Mouse (Mus musculus): ENCODE results near the gene Tmem131. TPM values are rescaled to one million over a fixed set of nuclear protein-coding genes. Genes with fewer than 3 reads are reported as not detected.

Gene Tmem131
- polyA plus RNA-seq, 1 experiment from 2014 or later: 11.1 TPM

DNA sequence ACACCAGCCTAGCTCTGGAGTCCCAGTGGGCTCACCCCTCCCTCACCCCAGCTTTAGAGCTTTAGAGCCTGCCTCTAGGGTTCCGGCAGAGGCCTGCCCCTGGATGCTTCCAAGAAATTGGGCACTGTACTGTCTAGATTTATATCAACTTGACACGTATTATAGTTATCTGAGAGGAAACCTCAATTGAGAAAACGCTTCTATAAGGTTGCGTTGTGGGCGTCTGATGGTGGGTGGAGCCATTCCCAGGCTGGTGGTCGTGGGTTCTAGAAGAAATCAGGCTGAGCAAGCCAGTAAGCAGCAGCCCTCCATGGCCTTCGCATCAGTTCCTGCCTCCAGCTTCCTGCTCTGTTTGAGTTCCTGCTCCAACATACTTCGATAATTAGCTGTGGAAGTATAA, 182.4 kb downstream of the Tmem131 start:
- H3K4me1 ChIP-seq (replicated peaks; ENCODE audit: control insufficient read depth, insufficient read depth, low read length): no peaks in the 10 kb centered on the region
- H3K36me3 ChIP-seq (ENCODE audit: control insufficient read depth, insufficient read depth, low read length): no peaks in the 10 kb centered on the region
- no peaks in the 10 kb centered on the region for H3K27me3 ChIP-seq (ENCODE audit: control insufficient read depth, insufficient read depth, low read depth, low read length)
- no peaks in the 10 kb centered on the region for H3K9me3 ChIP-seq (ENCODE audit: control insufficient read depth, low read length)
- no peak for ATAC-seq (ENCODE audit: low read depth)
- H3K9ac ChIP-seq (ENCODE audit: low read length): no peak overlapping the region
- H3K4me2 ChIP-seq (ENCODE audit: low read depth, low read length): no peak overlapping the region
- H3K4me3 ChIP-seq (ENCODE audit: low read length): no peak overlapping the region
- 76% methylated on average over 8 of the region's 8 CpGs for WGBS
- H3K27ac ChIP-seq (ENCODE audit: low read length): no peak overlapping the region

DNA sequence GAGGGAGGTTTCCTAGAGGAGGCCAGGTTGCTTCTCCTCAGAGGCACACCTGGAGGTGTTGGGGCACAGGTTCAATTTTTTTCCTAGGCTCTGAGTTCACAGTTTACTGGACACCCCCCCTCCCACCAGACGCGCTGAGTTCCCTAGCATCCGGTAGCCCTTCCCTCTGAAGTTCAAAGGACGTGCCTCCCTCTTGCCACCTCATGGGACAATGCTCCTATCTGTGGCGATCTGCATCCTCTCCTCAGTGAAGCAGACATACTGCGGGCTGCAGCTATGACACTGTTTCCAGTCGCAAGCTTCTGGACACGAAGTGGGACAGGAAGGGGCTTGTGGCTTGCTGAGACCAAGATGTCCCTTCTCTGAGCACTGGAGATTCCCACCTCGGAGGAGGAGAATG, 183.1 kb downstream of the Tmem131 start:
- WGBS: 75% methylated on average over 9 of the region's 9 CpGs
- ATAC-seq (ENCODE audit: low read depth): 0 out of 2 replicates have a peak, but pooled peaks have one; percentile 20
- Histone ChIP-seq H3K27ac (ENCODE audit: low read length) (no peak overlapping the region), H3K27me3 (ENCODE audit: control insufficient read depth, insufficient read depth, low read depth, low read length) (no peaks in the 10 kb centered on the region), H3K4me2 (ENCODE audit: low read depth, low read length) (no peak overlapping the region), H3K9ac (ENCODE audit: low read length) (no peak overlapping the region), H3K4me1 (replicated peaks; ENCODE audit: control insufficient read depth, insufficient read depth, low read length) (no peaks in the 10 kb centered on the region), H3K4me3 (ENCODE audit: low read length) (no peak overlapping the region), H3K9me3 (ENCODE audit: control insufficient read depth, low read length) (no peaks in the 10 kb centered on the region), H3K36me3 (ENCODE audit: control insufficient read depth, insufficient read depth, low read length) (no peaks in the 10 kb centered on the region)

DNA sequence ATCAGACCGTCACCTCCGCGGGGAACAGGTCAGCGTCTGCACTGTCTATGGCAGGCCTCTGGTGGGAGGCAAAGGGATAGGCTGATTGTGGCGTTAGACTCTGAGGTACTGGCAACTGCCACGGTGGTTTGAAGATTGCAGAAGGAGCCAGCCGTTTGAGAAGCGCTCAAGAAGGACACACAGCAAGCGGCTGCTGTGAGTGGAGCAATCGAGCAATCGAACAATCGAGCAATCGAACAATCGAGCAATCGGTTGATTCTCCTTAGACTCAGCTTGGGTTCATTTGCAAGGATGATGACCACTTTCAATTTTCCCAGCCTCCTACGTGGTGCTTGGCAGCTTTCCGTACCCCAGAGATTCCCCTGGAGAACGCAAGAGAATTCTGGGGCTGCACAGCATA, 184.4 kb downstream of the Tmem131 start:
- no peaks in the 10 kb centered on the region for H3K36me3 ChIP-seq (ENCODE audit: control insufficient read depth, insufficient read depth, low read length)
- H3K9ac ChIP-seq (ENCODE audit: low read length): no peak overlapping the region
- no peaks in the 10 kb centered on the region for H3K9me3 ChIP-seq (ENCODE audit: control insufficient read depth, low read length)
- ATAC-seq (ENCODE audit: low read depth): no peak
- 83% methylated on average over 18 of the region's 18 CpGs for WGBS
- H3K4me1 ChIP-seq (replicated peaks; ENCODE audit: control insufficient read depth, insufficient read depth, low read length): no peaks in the 10 kb centered on the region
- no peak overlapping the region for H3K27ac ChIP-seq (ENCODE audit: low read length)
- H3K4me2 ChIP-seq (ENCODE audit: low read depth, low read length): no peak overlapping the region
- no peaks in the 10 kb centered on the region for H3K27me3 ChIP-seq (ENCODE audit: control insufficient read depth, insufficient read depth, low read depth, low read length)
- H3K4me3 ChIP-seq (ENCODE audit: low read length): no peak overlapping the region

DNA sequence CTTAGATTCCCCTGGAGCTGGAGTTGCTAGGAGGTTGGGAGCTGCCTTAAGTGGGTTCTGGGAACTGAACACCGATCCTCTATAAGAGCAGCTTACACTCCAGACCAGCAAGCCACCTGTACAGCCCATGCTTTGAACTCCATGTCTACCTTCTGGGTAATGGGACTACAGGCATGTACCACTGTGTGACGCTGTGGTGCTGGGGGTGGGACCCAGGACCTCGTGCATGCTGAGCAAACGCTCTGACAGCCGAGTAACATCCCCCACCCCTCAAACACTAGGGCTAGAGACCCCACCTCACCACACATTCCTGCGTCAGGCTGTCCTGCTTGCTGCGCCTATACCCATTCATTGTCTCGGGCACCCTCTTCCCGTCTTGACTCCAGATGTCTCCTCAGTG, 184.9 kb downstream of the Tmem131 start:
- Histone ChIP-seq H3K4me2 (ENCODE audit: low read depth, low read length) (no peak overlapping the region), H3K27ac (ENCODE audit: low read length) (no peak overlapping the region), H3K9me3 (ENCODE audit: control insufficient read depth, low read length) (no peaks in the 10 kb centered on the region), H3K4me3 (ENCODE audit: low read length) (no peak overlapping the region), H3K4me1 (replicated peaks; ENCODE audit: control insufficient read depth, insufficient read depth, low read length) (no peaks in the 10 kb centered on the region), H3K9ac (ENCODE audit: low read length) (no peak overlapping the region), H3K36me3 (ENCODE audit: control insufficient read depth, insufficient read depth, low read length) (no peaks in the 10 kb centered on the region), H3K27me3 (ENCODE audit: control insufficient read depth, insufficient read depth, low read depth, low read length) (no peaks in the 10 kb centered on the region)
- WGBS: 74% methylated on average over 9 of the region's 9 CpGs
- ATAC-seq (ENCODE audit: low read depth): no peak

DNA sequence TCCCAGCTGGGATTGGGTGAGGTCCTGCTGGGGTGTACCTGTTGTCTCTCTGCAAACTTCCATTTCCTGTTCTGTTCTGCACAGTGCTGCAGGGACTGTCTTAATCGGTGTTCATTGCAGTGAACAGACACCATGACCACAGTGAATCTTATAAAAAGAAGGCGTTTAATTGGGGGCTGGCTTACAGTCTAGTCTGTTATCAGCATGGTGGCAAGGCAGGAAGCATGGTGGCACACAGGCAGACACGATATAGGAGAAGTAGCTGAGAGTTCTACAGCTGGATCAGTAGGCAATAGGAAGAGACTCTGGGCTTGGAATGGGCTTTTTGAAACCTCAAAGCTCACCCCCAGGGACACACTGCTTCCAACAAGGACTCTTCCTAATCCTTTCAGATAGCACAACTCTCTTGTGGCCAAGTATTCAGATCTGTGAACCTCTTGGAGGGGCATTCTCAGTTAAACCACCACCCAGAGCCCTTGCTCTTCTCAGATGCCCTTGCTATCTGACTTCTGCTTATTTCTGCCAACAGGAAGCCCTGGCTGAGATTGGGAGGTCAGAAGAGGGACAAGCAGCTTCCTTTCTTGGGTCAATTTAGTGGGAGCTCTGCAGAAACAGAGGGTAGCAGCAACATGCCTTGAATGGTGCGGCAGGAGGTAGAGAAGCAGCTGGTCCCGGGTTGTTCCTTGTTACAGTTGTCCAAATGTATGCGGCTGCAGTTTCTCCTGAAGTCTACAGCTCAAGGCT, 189.4 kb downstream of the Tmem131 start:
- Histone ChIP-seq H3K4me1 (replicated peaks; ENCODE audit: control insufficient read depth, insufficient read depth, low read length) (no peaks in the 10 kb centered on the region), H3K27ac (ENCODE audit: low read length) (no peak overlapping the region), H3K9me3 (ENCODE audit: control insufficient read depth, low read length) (no peaks in the 10 kb centered on the region), H3K36me3 (ENCODE audit: control insufficient read depth, insufficient read depth, low read length) (no peaks in the 10 kb centered on the region), H3K9ac (ENCODE audit: low read length) (no peak overlapping the region), H3K4me2 (ENCODE audit: low read depth, low read length) (no peak overlapping the region), H3K27me3 (ENCODE audit: control insufficient read depth, insufficient read depth, low read depth, low read length) (no peaks in the 10 kb centered on the region), H3K4me3 (ENCODE audit: low read length) (no peak overlapping the region)
- WGBS: 77% methylated on average over 6 of the region's 6 CpGs
- ATAC-seq (ENCODE audit: low read depth): no peak

DNA sequence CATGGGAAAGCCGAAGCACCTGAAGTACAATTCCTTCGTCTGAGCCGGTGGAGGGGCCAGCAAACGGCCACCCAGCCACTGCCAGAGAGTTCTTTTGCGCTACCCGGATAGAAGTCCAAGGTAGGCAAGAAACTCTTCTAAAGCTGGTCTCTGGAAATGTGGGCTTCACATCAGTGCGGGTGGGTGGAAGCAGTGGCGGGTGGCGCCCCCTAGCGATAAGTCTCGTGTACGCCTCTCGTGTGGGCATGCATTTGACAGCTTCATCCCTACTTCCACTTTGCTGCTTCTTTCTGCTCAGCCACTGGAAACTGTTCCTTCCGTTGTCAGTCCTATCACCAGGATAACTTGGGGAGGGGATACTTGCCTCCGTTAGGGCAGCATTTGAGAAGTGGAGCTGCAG, 197.0 kb downstream of the Tmem131 start:
- Histone ChIP-seq H3K36me3 (ENCODE audit: control insufficient read depth, insufficient read depth, low read length) (no peaks in the 10 kb centered on the region), H3K4me1 (replicated peaks; ENCODE audit: control insufficient read depth, insufficient read depth, low read length) (no peaks in the 10 kb centered on the region), H3K27me3 (ENCODE audit: control insufficient read depth, insufficient read depth, low read depth, low read length) (peaks cover 3% of the 10 kb centered on the region; the same call in 1 of the 2 replicates), H3K9me3 (ENCODE audit: control insufficient read depth, low read length) (no peaks in the 10 kb centered on the region), H3K4me3 (ENCODE audit: low read length) (no peak overlapping the region), H3K4me2 (ENCODE audit: low read depth, low read length) (no peak overlapping the region), H3K27ac (ENCODE audit: low read length) (no peak overlapping the region), H3K9ac (ENCODE audit: low read length) (no peak overlapping the region)
- WGBS: 40% methylated on average over 15 of the region's 15 CpGs
- no peak for ATAC-seq (ENCODE audit: low read depth)

DNA sequence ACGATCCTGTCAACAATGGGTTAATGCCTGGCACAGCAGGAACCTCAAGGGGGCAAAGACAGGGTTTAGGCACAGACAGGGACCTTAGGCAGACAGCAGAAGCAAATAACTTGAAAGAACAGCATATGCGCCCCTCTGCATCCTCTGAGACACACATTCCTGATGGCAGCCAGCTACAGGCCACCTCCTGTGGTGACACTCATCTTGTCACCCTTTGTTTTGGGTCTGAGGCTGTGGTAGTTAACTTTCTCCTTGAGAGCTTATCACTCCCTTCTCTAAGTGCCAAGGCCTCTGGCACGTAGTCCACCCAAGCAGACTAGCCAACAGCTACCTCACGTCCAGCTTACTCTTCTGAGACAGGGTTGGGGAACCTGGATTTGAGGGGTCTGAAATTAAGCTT, 197.8 kb downstream of the Tmem131 start:
- WGBS: 54% methylated on average over 4 of the region's 4 CpGs
- Histone ChIP-seq H3K4me2 (ENCODE audit: low read depth, low read length) (no peak overlapping the region), H3K9ac (ENCODE audit: low read length) (no peak overlapping the region), H3K4me3 (ENCODE audit: low read length) (no peak overlapping the region), H3K27ac (ENCODE audit: low read length) (no peak overlapping the region), H3K9me3 (ENCODE audit: control insufficient read depth, low read length) (no peaks in the 10 kb centered on the region), H3K27me3 (ENCODE audit: control insufficient read depth, insufficient read depth, low read depth, low read length) (peaks cover 3% of the 10 kb centered on the region; the same call in 1 of the 2 replicates), H3K36me3 (ENCODE audit: control insufficient read depth, insufficient read depth, low read length) (no peaks in the 10 kb centered on the region), H3K4me1 (replicated peaks; ENCODE audit: control insufficient read depth, insufficient read depth, low read length) (no peaks in the 10 kb centered on the region)
- no peak for ATAC-seq (ENCODE audit: low read depth)

DNA sequence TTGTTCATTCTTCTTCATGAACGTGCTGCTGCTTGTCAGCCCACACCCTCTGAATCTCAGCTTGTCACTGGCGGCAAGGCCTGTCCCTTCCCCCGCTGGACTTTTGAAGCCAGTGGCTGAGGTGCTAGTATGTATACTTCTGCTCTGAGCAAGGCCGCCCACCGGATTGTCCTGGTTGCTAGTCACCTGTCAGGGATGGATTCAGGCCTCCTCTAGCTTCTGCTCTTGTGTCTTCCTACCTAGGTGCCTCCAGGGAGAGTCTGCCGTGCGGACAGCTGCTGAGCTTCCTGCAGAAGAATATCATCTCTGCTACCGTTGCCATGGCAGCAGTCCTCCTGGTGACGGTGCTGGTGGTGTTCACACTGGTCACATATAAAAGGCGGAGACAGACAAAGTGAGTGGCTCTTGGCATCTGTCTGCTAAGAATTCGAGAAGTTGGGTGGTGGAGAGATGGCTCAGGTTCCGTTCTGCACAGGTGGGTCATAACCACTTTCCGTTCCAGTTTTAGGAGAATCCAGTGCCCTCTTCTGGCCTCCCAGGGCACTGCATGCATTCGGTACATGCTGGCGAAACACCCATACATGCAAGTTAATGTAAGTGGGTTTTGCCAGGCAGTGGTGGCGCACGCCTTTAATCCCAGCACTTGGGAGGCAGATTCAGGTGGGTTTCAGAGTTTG, 199.1 kb downstream of the Tmem131 start:
- H3K4me3 ChIP-seq (ENCODE audit: low read length): peak overlapping the region; percentile 18; the same call in 1 of the 2 replicates
- no peak overlapping the region for H3K27ac ChIP-seq (ENCODE audit: low read length)
- ATAC-seq (ENCODE audit: low read depth): no peak
- H3K27me3 ChIP-seq (ENCODE audit: control insufficient read depth, insufficient read depth, low read depth, low read length): peaks cover 3% of the 10 kb centered on the region; the same call in 1 of the 2 replicates
- peak overlapping the region; percentile 41 for H3K4me2 ChIP-seq (ENCODE audit: low read depth, low read length)
- H3K9me3 ChIP-seq (ENCODE audit: control insufficient read depth, low read length): no peaks in the 10 kb centered on the region
- 13% methylated on average over 17 of the region's 17 CpGs for WGBS
- H3K4me1 ChIP-seq (replicated peaks; ENCODE audit: control insufficient read depth, insufficient read depth, low read length): no peaks in the 10 kb centered on the region
- no peak overlapping the region for H3K9ac ChIP-seq (ENCODE audit: low read length)
- H3K36me3 ChIP-seq (ENCODE audit: control insufficient read depth, insufficient read depth, low read length): no peaks in the 10 kb centered on the region

DNA sequence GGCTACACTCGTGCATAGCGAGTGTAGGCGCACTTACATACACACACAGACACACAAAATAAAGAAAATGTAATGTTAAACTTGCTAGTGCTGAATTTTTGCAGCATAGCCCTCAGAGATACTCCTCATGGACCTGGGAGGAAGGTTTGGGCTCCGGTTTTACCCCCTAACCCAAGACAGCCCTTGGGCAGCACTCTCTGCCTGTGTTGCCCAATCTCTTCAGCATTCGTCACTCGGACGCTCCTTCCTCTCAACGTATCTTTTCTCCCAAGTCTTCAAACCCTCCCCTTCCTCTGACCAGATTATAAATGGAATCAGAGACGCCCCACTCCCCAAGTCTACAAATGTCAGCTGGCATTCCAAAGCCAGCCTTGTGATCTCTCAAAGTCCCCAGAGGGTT, 200.4 kb downstream of the Tmem131 start:
- ATAC-seq (ENCODE audit: low read depth): no peak

More for the DNA sequence above, 200.4 kb downstream of the Tmem131 start:
- Histone ChIP-seq H3K4me3 (ENCODE audit: low read length) (no peak overlapping the region), H3K9me3 (ENCODE audit: control insufficient read depth, low read length) (no peaks in the 10 kb centered on the region), H3K4me2 (ENCODE audit: low read depth, low read length) (no peak overlapping the region), H3K27me3 (ENCODE audit: control insufficient read depth, insufficient read depth, low read depth, low read length) (peaks cover 3% of the 10 kb centered on the region; the same call in 1 of the 2 replicates), H3K9ac (ENCODE audit: low read length) (no peak overlapping the region), H3K36me3 (ENCODE audit: control insufficient read depth, insufficient read depth, low read length) (no peaks in the 10 kb centered on the region), H3K4me1 (replicated peaks; ENCODE audit: control insufficient read depth, insufficient read depth, low read length) (no peaks in the 10 kb centered on the region), H3K27ac (ENCODE audit: low read length) (no peak overlapping the region)
- WGBS: 60% methylated on average over 9 of the region's 9 CpGs
